Mouse (Mus musculus) layer of hippocampus, adult 9-10 months (tissue): ENCODE measurements around the gene Rnf113a2.

Experiments
- DNase-seq: peaks from one replicate; pipeline ENCODE4 v3.0.0; 2022; ENCODE audit warnings: low spot score

Rnf113a2 gene

DNA sequence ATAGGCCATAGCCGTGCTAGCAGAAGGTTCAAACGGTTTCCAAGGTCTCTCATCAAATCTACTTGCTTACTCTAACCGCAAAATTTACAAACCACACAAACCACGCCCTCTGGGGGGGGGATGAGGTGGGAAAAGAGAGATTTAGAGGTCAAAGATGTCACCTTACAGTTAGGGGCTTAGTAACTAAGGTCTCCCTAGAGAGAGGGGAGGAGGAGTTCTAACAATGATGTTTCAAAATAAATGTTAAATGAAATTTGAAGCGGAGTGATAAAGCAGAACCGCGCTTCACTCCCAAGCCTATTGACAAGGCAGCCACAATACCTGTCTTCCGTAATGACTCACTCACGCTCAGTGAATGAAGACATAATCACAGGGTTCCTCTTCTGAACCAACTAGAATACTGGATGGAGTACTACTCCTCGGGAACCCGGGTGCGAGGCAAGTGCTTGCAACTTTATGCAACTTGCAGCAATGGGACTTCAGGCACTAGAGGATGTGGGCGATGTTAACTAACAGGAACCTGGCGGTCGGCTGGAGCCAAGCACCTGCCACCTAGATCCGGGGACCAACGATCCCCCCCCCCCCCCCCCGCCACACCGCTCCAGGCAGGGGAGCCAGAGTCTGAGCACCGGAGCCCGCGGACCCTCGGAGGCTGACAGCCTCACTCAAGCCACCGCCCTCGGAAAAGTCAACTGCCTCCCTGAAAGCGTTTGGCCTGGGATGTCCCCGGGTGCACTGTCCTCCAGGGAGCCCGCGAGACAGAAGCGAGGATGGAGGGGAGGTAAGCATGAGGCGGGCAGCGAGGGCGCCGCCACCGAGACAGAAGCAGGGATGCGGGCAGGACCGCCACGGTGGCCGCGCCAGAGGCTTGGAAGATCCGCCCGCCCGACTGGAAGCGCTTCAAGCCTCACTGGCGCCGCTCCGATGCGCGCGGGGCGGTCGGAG is 8.8 kb upstream of the Rnf113a2 start:
- DNase-seq = no peak

DNA sequence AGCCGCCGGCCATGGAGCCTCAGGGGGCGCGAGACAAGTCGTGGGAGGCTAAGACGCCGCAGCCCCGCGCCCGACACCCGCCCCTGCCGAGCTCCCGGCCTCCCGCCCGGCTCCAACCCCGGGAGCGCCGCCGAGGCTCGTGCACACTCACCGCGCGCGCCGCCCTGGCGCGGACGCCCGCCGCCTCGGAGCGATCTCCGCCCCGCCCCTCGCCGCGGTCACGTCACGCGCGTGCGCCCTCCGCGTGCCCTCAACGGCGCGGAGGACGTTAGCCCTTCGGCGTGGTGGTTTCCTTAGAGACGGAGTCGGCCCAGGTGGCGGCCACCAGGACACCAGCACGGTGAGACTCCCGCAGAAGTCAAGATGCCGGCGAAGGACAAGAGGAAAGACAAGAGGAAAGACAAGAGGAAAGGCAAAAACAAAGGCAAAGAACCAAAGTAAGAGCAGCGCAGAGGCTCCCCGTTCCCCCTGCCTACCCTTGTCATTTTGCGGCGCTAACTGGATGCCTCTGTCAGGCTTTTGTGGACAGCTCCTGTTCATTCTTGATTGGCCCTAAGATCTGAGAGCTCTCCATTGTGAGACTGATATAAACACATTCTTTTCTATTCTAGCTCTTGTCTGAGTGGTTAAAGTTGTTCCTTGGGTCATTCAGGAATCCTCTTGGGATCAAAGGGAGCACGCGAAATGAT is 8.0 kb upstream of the Rnf113a2 start, which contains the start of the genes Entpd5 and Bbof1:
Entpd5 (minus strand) TSS at position 211 of the 689 bp plus-strand sequence.
Bbof1 (plus strand) TSS at position 253 of the 689 bp plus-strand sequence.
- peak; percentile 58 for DNase-seq

DNA sequence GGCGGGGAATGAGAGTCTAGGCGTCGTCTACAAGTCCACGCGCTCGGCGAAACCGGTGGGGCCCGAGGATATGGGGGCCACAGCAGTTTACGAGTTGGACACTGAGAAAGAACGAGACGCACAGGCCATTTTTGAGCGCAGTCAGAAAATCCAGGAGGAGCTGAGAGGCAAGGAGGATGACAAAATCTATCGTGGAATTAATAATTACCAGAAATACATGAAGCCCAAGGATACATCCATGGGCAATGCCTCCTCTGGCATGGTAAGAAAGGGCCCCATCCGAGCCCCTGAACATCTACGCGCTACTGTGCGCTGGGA is 568 bp downstream of the Rnf113a2 start:
- no peak for DNase-seq

DNA sequence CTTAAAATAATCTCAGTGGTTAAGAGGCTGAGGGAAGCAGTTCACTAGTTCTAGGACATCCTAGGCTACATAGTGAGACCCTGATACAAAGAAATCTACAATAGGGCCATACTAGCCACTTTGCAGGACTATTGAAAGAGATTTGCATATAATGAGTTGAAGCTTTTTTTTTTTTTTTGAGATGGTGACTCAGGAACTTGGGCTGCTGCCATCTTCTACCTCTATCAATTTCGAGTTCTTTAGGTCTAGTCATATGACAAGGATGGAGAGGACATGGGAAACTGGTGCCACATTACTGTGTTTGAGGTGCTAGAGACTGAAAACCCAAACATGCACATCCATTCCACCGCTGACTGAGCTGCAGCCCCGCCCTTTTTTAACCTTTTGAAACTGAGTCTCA is 7.0 kb downstream of the Rnf113a2 start:
- no peak for DNase-seq

DNA sequence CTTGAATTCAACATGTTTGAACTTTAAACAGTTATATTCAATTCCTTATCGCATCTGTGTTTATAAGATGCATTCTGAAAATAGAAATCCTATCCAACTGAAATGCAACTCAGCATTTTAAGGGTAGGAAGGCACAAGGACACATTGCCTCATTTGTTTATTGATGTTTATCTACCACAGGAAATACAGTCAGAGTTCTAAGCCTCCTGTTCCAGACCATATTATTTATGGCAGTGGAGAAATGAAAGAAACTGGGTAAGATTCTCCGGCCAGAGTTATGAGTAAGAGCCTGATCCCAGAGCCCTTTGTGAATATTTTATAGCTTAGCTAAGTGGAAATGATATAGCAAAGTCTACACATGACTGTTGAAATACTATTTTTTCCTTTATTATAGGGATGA is 12.8 kb downstream of the Rnf113a2 start:
- DNase-seq = no peak

DNA sequence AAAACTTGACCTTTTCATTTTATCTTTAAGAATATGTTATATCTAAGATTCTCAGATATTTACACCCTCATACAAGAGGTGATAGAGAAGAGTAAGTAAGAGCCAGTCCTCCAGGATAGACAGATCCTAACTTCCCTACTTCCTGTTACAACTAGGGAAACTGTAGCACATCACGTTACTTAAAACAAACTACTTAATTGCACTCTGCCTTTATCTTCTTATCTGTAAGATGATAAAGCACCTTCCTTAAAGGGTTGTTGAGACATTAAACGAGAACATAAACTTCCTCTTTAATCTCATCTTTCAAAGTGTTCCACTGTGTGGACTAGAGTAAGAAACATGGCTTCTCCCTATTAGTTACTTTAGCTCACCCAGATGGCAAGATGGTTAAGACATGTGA is 21.7 kb downstream of the Rnf113a2 start:
- no peak for DNase-seq

DNA sequence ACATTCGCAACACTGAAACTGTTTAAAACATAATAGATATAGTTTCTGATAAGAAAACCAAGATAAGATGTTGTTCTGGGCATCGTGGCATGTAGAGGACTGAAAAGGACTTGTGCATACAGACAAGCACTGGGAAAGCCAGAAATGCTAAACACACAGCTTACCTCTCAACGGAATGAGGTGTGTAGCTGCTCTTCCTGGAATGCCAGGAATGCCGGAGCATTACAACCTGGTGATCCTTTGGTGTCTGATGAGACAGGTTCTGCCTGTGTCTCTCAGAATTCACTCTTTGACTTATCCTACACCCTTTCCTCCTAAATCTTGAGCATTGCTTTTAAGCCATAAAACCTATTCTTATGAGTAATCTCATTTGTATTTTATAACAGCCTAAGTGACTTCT is 25.5 kb downstream of the Rnf113a2 start:
- no peak for DNase-seq

DNA sequence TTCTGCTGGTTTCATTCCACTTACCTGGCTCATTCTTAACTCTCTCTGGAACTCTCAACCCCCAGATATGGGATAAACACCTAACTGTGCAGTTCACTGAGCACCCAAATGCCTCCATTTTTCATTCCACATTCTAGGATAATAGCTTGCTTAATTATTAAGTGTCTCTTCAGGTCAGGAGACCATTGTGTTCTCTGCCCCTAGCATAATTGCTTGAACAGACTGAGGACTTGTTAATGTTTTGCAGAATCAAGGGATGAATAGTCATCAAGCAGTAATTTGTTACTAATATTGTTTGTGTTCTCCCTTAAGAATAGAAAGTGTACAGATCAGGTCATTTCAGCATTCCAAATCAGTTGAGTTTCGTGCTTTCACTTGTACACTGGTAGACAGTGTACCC is 30.4 kb downstream of the Rnf113a2 start:
- no peak for DNase-seq

DNA sequence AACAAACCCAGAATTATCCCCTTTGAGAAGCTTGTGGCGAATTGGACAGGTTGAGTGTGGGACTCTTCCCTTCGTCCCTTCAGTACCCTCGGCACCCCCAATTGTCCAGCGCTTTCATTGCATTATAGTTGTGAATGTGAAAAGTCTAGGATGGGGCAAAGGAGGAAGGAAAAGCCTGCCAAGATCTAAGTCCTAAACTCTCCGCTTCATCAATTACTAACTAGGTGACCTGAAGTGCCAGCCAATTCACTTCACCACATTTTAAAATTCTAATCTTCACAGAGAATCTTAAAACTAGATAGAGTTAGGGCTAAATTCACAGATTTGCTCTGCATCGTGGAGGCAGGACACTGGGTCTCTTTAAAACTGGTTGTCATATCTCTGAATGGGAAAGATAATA is 31.2 kb downstream of the Rnf113a2 start:
- no peak for DNase-seq

DNA sequence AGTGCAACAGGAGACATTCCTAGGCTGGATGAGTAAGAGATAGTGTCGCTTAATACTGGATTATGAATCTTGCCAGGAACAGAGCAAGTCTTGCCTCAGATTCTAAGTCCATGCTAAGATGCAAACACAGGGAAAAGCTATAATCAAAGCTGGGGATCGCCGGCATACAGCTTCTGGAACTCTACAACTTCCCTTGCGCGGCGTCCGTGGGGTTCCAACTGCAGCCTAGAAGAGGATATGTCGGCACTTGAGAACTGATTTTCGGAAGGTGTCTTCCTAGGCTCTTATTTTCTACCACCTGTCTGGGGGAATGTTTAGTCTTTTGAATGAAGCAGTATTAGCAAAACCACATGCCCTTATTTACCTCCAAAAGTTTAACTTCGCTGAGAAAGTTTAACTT is 32.9 kb downstream of the Rnf113a2 start:
- DNase-seq = no peak

DNA sequence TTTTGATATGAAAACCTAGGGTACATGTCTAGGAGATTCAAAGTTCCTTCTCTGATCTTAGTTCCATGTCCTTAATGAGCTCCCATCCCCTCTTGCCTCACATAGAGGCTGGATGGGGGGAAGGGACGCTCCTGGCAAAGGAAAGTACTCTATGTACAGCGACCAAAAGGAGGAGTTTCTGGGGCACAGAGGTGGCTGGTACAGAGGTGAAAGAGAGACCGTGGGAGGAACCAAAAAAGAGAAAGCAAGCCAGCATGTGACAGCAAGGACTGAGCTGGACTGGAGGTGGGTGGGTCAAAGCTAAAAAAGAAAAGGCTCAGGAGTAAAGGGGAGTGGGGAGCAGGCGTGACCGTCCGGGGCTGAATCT is 33.3 kb downstream of the Rnf113a2 start:
- no peak for DNase-seq

DNA sequence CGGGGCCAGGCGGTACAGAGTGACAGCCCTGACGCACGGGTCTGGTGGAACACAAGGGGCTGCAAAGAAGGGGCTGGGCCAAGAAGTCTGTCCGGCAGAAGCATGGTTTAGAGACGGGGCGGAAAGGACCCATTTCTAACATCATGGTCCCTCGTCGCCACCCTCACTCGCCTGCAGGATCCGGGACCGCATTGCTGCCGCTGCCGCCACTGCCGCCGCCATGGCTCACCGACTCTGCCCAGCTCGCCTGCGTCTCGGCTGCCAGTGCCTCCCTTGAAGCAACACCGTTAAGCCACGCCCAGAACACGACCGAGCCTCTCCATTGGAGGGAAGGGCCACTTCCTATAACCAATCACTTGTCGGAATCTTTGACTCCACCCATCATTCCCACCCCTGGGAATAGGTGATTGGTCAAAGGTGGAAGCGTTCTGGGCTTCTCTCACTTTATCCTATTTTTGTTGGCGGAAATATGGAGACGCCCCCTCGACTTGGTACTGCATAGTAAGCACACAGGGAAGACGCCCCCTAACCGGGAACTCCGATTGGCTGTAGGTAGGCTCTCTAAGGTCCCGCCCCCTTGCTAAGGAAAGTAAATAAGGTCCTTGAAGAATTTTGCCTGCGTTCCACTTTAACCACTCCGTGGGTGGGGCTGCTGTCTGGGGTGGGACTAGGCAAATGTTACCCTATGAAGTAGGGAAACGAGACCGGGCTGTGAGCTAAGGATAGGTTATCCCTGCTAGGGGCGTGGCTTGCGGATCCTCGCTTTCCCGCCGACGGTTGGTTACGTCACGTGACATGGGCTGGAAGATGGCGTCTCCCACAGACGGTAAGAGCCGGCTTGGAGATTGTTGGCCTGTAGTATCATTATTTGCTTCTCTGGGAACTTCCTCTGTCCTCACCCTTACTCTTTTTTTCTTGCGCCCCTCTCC is 34.0 kb downstream of the Rnf113a2 start, which contains the start of the genes Aldh6a1 and Lin52:
Aldh6a1 (minus strand) TSS at position 287 of the 929 bp plus-strand sequence.
Lin52 (plus strand) TSS at position 705 of the 929 bp plus-strand sequence.
- peak; percentile 99 for DNase-seq

DNA sequence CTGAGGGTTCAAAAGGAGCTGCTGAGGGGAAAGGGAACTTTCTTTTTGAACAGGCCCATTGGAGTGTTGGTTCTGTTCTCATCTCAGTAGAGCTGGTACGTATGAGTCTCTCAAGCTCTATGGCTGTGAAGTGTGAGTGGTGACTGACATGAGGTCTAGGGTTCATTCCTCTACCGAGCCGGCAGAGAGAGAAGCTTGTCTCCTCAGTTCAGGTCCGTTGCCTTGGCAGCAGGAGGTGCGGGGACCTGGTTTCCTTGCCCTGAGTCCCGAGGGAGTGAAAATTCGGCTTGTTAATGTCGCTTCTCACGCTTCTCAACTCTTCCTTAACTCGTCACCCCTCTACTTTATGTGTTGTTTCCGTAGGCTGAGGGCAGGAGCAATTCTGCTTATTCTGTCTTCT is 34.8 kb downstream of the Rnf113a2 start:
- DNase-seq = no peak

DNA sequence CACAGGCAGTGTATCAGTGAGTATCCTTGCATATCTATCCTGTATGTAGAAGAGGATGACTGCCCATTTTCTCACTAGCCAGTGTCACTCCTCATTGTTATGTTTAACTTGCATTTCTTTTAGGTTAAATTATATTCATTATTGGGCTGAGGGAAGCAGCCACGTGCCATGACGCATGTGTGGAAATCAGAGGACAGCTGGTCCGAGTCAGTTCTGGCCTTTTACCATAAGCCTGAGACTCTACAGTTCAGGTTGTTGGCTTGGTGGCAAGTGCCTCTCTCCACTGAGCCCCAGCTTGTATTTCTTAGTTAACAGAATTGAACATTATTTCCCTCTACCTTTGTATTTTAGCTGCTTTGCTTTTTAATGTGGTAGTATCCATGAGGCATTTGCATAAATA is 39.9 kb downstream of the Rnf113a2 start:
- DNase-seq = no peak

DNA sequence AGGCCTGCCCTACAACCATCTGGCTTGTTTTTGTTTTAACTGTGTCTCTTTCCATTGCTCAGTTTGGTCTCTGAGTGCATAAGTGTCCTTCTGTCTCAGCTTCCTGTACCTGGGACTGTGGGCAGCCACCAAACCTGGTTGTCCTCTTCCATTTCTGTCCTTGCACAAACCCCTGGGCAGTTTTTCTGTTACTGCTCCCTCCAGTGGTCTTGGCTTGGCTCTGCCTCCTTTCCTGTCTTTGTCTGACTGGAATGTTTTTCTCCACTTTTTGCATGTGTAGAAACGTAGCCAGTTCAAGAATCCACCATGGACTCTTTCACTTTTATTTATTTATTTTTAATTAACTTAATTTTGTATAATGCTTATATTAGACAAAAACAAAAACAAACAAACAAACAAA is 42.8 kb downstream of the Rnf113a2 start:
- DNase-seq = no peak

DNA sequence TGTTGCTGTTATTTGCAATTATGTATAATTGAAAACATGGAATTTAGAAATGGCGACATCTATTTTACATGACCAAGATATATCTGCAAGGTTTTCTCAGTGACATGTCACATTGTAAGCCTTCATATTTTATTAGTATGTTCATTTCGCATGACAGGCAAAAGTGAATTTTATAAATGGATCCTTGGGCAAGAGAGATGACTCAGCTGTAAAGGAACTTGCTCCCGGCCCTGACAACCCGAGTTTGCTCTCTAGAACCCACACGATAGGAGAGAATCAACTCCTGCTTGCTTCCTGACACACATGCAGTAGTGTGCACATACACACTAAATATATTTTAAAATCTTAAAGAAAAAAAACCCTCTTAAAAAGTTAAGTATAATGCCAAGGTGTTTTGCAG is 44.4 kb downstream of the Rnf113a2 start:
- DNase-seq = no peak

DNA sequence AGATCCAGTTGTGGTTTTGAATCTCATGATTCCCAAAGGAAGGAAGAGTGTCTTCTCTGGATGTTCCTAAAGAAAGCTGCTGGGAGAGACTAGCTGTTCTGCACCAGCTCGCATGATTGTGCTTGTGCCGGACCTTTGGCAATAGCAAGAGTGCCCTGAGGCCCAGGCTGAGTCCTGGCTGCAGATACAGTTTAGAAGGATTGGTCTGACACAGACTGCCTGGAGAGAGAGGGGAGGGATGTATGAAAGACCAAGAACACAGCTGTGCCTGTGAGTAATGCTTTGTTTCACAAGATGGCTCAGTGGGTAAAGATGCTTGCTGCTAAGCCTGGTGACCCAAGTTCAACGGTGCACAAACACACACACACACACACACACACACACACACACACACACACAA is 45.9 kb downstream of the Rnf113a2 start:
- no peak for DNase-seq
